Mouse (Mus musculus) forebrain, embryonic 15.5 days (tissue): ENCODE measurements around the gene Myadm. TPM values are rescaled to one million over a fixed set of nuclear protein-coding genes. Genes with fewer than 3 reads are reported as not detected.

Experiments
- ATAC-seq: fragments of 200-750 bp; cut with Nextera tagmentation; replicated peaks from 2 replicates; pipeline ENCODE4 v1.8.0; 2017; ENCODE audit warnings: mild to moderate bottlenecking, moderate TSS enrichment, moderate library complexity
- H3K27ac ChIP-seq: fragments of 300-500 bp; sonication (generic); replicated peaks from 2 replicates; pipeline ENCODE4 v1.5.1; 2015; ENCODE audit warnings: mild to moderate bottlenecking, inconsistent platforms
- H3K27me3 ChIP-seq: fragments of 300-500 bp; sonication (generic); 2 replicates; pipeline ENCODE4 v1.6.1; 2015; ENCODE audit warnings: inconsistent platforms
- H3K36me3 ChIP-seq: fragments of 300-500 bp; sonication (generic); 2 replicates; pipeline ENCODE4 v1.6.1; 2015; ENCODE audit warnings: mild to moderate bottlenecking, inconsistent platforms
- H3K4me1 ChIP-seq: fragments of 300-500 bp; sonication (generic); 2 replicates; pipeline ENCODE4 v1.6.1; 2015; ENCODE audit warnings: inconsistent platforms
- H3K4me2 ChIP-seq: fragments of 300-500 bp; sonication (generic); replicated peaks from 2 replicates; pipeline ENCODE4 v1.6.1; 2015; ENCODE audit warnings: mild to moderate bottlenecking, inconsistent platforms
- H3K4me3 ChIP-seq: fragments of 300-500 bp; sonication (generic); 2 replicates; pipeline ENCODE4 v1.5.1; 2015; ENCODE audit warnings: mild to moderate bottlenecking, inconsistent platforms
- H3K9ac ChIP-seq: fragments of 300-500 bp; sonication (generic); replicated peaks from 2 replicates; pipeline ENCODE4 v1.6.1; 2015; ENCODE audit warnings: mild to moderate bottlenecking, inconsistent platforms
- H3K9me3 ChIP-seq: fragments of 300-500 bp; sonication (generic); 2 replicates; pipeline ENCODE4 v1.6.1; 2016; ENCODE audit warnings: inconsistent platforms
- WGBS: fragments of 180-500 bp; shearing (Covaris S2); methylation state at CpG from one replicate; pipeline ENCODE4 v1.1.7; 2015; ENCODE audit warnings: mixed read lengths; 5-methylcytosine and 5-hydroxymethylcytosine counted together
- polyA plus RNA-seq: library from polyadenylated mRNA; unstranded; fragments of >200 nt; fragmentation: Nextera tagmentation; extraction: Ambion mirVana; gene quantifications from 2 replicates; pipeline ENCODE4 v1.2.1, GENCODE M21; 2015

Gene Myadm
- polyA plus RNA-seq, 1 experiment from 2014 or later = 19.6 TPM

GRCm38 (mm10) chr7:3292791-3293190 lies 3.9 kb downstream of the Myadm start:
- ATAC-seq = no peak
- no peak overlapping the region for H3K27ac ChIP-seq

GRCm38 (mm10) chr7:3294794-3295193 lies 5.9 kb downstream of the Myadm start:
- H3K4me2 ChIP-seq = no peak overlapping the region
- no peak overlapping the region for H3K27ac ChIP-seq
- peaks cover 30% of the 10 kb centered on the region for H3K36me3 ChIP-seq
- H3K4me1 ChIP-seq = peaks cover 40% of the 10 kb centered on the region
- H3K4me3 ChIP-seq = no peak overlapping the region
- no peaks in the 10 kb centered on the region for H3K9me3 ChIP-seq
- no peak for ATAC-seq
- H3K27me3 ChIP-seq = no peaks in the 10 kb centered on the region
- WGBS = 95% methylated on average over 1 of the region's 1 CpGs
- no peak overlapping the region for H3K9ac ChIP-seq

More at GRCm38 (mm10) chr7:3292791-3293190, 3.9 kb downstream of the Myadm start:
- Histone ChIP-seq H3K9ac (no peak overlapping the region), H3K4me1 (peaks cover 40% of the 10 kb centered on the region), H3K27me3 (no peaks in the 10 kb centered on the region), H3K4me3 (peak overlapping the region; percentile 17), H3K36me3 (peaks cover 29% of the 10 kb centered on the region), H3K9me3 (no peaks in the 10 kb centered on the region), H3K4me2 (peak overlapping the region; percentile 36)
- 6% methylated on average over 13 of the region's 14 CpGs for WGBS

- no peak overlapping the region for H3K4me2 ChIP-seq
- no peaks in the 10 kb centered on the region for H3K9me3 ChIP-seq
- H3K36me3 ChIP-seq = peaks cover 30% of the 10 kb centered on the region
- no peak overlapping the region for H3K9ac ChIP-seq
- WGBS = 91% methylated on average over 5 of the region's 5 CpGs
- H3K4me3 ChIP-seq = no peak overlapping the region
- ATAC-seq = no peak
- H3K27me3 ChIP-seq = no peaks in the 10 kb centered on the region
- peaks cover 40% of the 10 kb centered on the region for H3K4me1 ChIP-seq
- no peak overlapping the region for H3K27ac ChIP-seq
Measured at GRCm38 (mm10) chr7:3295321-3296110, 6.6 kb downstream of the Myadm start.

- Histone ChIP-seq H3K27ac (no peak overlapping the region), H3K4me1 (peaks cover 29% of the 10 kb centered on the region), H3K4me2 (no peak overlapping the region), H3K9me3 (no peaks in the 10 kb centered on the region), H3K4me3 (no peak overlapping the region), H3K36me3 (peaks cover 30% of the 10 kb centered on the region), H3K9ac (no peak overlapping the region), H3K27me3 (no peaks in the 10 kb centered on the region; the same call in 1 of the 2 replicates)
- whole genome bisulfite sequencing = 94% methylated on average over 16 of the region's 16 CpGs
- no peak for ATAC-seq
Measured at GRCm38 (mm10) chr7:3296711-3297110, 7.8 kb downstream of the Myadm start.

GRCm38 (mm10) chr7:3299941-3300617 lies 11.2 kb downstream of the Myadm start:
- no peak overlapping the region for H3K9ac ChIP-seq
- ATAC-seq = no peak
- H3K4me3 ChIP-seq = no peak overlapping the region
- peak overlapping the region; percentile 46; the same call in 1 of the 2 replicates for H3K27ac ChIP-seq
- H3K27me3 ChIP-seq = peaks cover 3% of the 10 kb centered on the region; the same call in 1 of the 2 replicates
- H3K36me3 ChIP-seq = peaks cover 19% of the 10 kb centered on the region
- peaks cover 50% of the 10 kb centered on the region for H3K4me1 ChIP-seq
- WGBS = 50% methylated on average over 7 of the region's 7 CpGs
- H3K4me2 ChIP-seq = no peak overlapping the region
- no peaks in the 10 kb centered on the region for H3K9me3 ChIP-seq

- H3K27ac ChIP-seq = no peak overlapping the region
- H3K9me3 ChIP-seq = no peaks in the 10 kb centered on the region
- 79% methylated on average over 8 of the region's 8 CpGs for WGBS
- no peak overlapping the region for H3K4me3 ChIP-seq
- no peak for ATAC-seq
- H3K36me3 ChIP-seq = peaks cover 13% of the 10 kb centered on the region
- H3K27me3 ChIP-seq = peaks cover 3% of the 10 kb centered on the region; the same call in 1 of the 2 replicates
- no peak overlapping the region for H3K4me2 ChIP-seq
- no peak overlapping the region for H3K9ac ChIP-seq
- peaks cover 50% of the 10 kb centered on the region for H3K4me1 ChIP-seq
Measured at GRCm38 (mm10) chr7:3300891-3301627, 12.2 kb downstream of the Myadm start.

GRCm38 (mm10) chr7:3301628-3302555 lies 13.0 kb downstream of the Myadm start:
- peaks cover 3% of the 10 kb centered on the region; the same call in 1 of the 2 replicates for H3K27me3 ChIP-seq
- peak overlapping the region; percentile 47 for H3K4me3 ChIP-seq
- H3K4me2 ChIP-seq = peak overlapping the region; percentile 88
- H3K4me1 ChIP-seq = peaks cover 50% of the 10 kb centered on the region
- peaks cover 9% of the 10 kb centered on the region for H3K36me3 ChIP-seq
- H3K9me3 ChIP-seq = no peaks in the 10 kb centered on the region
- WGBS = 7% methylated on average over 33 of the region's 33 CpGs
- 0 out of 2 replicates have a peak, but pooled peaks have one; percentile 17 for ATAC-seq
- peak overlapping the region; percentile 31 for H3K9ac ChIP-seq
- no peak overlapping the region for H3K27ac ChIP-seq

DNA sequence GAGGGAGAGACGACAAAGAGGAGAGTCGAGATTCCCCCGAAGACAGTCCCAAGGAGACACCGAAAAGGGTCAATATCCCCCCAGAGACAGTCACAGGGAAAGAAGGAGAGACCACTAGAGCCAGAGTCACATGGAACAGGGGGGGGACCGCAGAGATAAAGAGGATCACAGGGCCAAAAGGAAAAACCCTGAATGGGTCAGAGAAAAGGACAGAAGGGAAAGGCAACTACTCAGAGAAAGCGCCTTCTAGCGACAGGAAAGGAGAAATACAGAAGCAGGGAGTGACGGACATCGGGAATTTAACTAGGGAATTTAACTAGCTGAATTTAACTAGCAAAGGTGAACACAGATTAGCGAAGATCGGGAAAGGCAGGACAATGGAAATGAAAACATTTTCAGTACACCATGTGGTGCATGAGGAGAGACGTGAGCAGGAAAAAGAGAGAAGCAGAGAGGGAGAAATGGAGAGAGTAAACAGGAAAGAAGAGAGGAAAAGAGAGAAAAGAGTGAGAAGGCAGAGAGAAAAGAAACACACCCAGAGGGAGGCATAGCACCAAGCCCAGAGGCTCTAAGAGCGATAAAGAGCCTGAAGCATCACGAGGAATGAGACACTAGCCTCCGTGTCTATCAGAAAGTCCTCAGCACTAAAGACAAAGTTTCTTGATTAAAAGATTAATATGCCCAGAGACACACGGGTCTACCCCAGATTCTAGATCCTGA lies 13.8 kb downstream of the Myadm start:
- peak; percentile 5; the same call in 1 of the 2 replicates for ATAC-seq
- peak overlapping the region; percentile 47 for H3K4me3 ChIP-seq
- H3K27me3 ChIP-seq = peaks cover 3% of the 10 kb centered on the region; the same call in 1 of the 2 replicates
- peak overlapping the region; percentile 40 for H3K9ac ChIP-seq
- WGBS = under 1% methylated on average over 16 of the region's 16 CpGs
- H3K4me1 ChIP-seq = peaks cover 50% of the 10 kb centered on the region
- peak overlapping the region; percentile 88 for H3K4me2 ChIP-seq
- peaks cover 2% of the 10 kb centered on the region; the same call in 1 of the 2 replicates for H3K36me3 ChIP-seq
- no peaks in the 10 kb centered on the region for H3K9me3 ChIP-seq
- peak overlapping the region; percentile 47 for H3K27ac ChIP-seq

DNA sequence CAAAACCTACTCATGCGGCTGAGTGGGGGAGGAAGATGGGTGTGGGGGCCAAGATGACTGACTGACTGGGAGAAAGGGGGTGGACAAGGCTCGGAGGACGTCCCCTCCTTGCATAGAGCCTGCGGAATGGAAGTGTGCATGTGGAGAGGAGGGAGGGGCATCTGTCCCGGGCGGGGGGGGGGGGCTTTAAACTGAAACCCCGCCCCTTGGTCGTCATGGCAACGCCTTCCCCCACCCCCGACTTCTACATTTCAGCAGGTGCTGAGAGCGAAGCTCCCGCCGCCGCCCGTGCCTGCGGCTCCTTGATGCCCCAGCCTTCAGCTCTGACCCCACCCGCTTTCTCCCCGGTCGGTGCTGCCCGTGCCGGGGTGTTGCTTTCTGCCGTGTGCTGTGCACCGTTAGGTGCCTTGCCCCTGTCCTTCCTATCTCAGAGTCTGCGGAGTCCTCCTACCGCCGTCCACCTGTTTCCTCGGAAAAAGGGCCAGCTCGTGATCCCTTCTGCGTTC lies 14.4 kb downstream of the Myadm start:
- H3K36me3 ChIP-seq = no peaks in the 10 kb centered on the region
- peak; percentile 67 for ATAC-seq
- H3K4me3 ChIP-seq = peak overlapping the region; percentile 47
- 0% methylated on average over 27 of the region's 29 CpGs for WGBS
- peaks cover 46% of the 10 kb centered on the region for H3K4me1 ChIP-seq
- H3K27ac ChIP-seq = peak overlapping the region; percentile 47
- peak overlapping the region; percentile 88 for H3K4me2 ChIP-seq
- peak overlapping the region; percentile 40 for H3K9ac ChIP-seq
- H3K9me3 ChIP-seq = no peaks in the 10 kb centered on the region
- peaks cover 3% of the 10 kb centered on the region; the same call in 1 of the 2 replicates for H3K27me3 ChIP-seq

GRCm38 (mm10) chr7:3303789-3304188 lies 14.9 kb downstream of the Myadm start:
- H3K36me3 ChIP-seq = no peaks in the 10 kb centered on the region
- H3K4me3 ChIP-seq = peak overlapping the region; percentile 47
- peak; percentile 44 for ATAC-seq
- H3K9ac ChIP-seq = peak overlapping the region; percentile 40
- H3K9me3 ChIP-seq = no peaks in the 10 kb centered on the region
- peaks cover 3% of the 10 kb centered on the region; the same call in 1 of the 2 replicates for H3K27me3 ChIP-seq
- H3K27ac ChIP-seq = no peak overlapping the region
- H3K4me1 ChIP-seq = peaks cover 44% of the 10 kb centered on the region
- WGBS = 2% methylated on average over 12 of the region's 12 CpGs
- H3K4me2 ChIP-seq = peak overlapping the region; percentile 88
